Mouse (Mus musculus): ENCODE results near the gene Pcp4l1.
"Not testable (repeated sequence)": the region's sequence is repeated elsewhere in the genome, so short reads cannot be mapped to it uniquely, and the experiment has no call there.

Pcp4l1 gene

DNA sequence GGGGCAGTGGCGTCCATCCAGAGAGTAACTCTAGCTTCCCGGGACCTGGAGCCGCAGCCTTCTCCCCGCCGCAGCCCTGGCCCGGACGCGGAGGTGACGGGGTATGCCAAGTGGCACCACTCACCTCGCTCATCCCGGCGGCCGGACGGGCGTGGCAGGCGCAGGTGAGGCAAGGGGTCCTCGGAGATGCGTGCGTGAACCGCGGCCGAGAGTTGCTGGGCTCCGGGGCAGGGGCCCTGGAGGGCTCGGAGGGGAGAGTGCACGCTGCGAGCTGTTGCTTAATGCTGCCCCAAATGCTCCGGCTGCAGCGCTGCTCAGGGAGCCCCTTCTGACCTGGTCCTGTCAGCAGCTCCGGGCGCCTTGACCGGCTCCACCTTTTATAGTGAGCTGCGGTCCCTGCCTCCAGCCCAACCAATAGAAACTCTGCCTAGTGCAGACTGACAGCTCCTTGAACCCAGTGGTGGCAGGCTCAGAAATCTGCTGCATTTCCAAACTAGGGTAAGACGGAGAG lies at the start of gene Pcp4l1:
Pcp4l1 (minus strand) TSS at position 382 of the 511 bp plus-strand sequence.
- DNase-seq (ENCODE audit: low read depth): no peak

DNA sequence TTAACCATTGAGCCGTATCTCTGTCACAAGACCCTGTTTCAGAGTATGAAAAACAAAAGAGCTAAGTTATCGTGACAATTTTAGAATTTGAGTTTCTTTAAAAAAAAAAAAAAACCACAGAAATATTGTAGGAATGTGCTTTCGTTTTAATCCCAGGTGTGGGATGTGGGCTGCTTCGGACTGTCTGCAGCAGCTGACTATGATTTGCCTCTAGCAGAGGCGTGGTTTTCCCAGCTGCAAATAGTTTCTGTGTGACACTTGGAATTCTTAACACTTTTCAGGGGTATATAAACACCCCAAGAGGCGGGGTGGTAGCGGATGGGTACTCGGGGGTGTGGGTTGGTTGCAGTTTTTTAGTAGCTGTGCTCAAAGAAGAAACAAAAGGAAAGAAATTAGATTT lies 49.3 kb upstream of the Pcp4l1 start:
- DNase-seq (ENCODE audit: low read depth): no peak

GRCm38 (mm10) chr1:171241952-171242351 lies 45.9 kb upstream of the Pcp4l1 start:
- not testable (repeated sequence) for DNase-seq (ENCODE audit: low read depth)

- no peak for DNase-seq (ENCODE audit: low read depth)
Observed at GRCm38 (mm10) chr1:171240911-171241310, 44.8 kb upstream of the Pcp4l1 start.

- no peak for DNase-seq (ENCODE audit: low read depth)
Observed at GRCm38 (mm10) chr1:171239992-171240744, 44.1 kb upstream of the Pcp4l1 start.

DNA sequence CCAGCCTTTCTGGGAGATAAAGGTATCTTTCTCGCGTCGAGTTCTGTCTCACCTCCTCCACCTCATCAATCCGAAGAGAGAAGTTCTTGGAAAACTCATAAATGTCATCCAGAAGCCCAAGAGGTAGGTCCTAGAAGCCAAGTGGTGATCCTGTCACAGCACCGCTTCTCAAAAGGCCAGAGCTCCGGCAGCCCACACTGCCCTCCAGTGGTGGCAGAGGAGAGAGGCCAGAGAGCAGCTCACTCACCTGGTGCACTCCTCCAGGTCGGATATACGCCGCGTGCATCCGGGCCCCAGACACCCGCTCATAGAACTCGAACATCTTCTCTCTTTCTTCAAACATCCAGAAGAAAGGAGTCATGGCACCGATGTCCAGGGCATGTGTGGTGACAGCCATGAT lies 42.4 kb upstream of the Pcp4l1 start:
- peak; percentile 64 for DNase-seq (ENCODE audit: low read depth)

DNA sequence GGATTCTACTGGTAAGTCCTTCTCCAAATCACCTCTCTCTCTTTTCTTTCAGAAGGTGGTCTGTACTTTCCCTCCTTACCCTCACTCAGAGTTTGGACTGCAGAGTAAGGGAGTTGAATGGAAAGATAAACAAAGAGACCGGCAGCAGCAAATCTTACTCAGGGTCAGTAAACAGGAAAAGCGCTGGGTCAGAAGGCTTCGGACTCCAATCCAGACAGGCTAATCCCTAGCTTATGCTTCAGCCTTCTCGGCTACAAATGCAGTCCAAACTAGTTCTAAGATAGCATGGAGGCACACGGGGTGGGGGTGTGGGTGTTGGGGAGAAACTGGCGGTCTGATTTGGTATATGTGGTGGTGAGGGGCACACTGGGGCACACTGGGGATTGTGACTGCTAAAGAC lies 41.4 kb upstream of the Pcp4l1 start:
- no peak for DNase-seq (ENCODE audit: low read depth)

GRCm38 (mm10) chr1:171235791-171236190 lies 39.7 kb upstream of the Pcp4l1 start:
- DNase-seq (ENCODE audit: low read depth): no peak

DNA sequence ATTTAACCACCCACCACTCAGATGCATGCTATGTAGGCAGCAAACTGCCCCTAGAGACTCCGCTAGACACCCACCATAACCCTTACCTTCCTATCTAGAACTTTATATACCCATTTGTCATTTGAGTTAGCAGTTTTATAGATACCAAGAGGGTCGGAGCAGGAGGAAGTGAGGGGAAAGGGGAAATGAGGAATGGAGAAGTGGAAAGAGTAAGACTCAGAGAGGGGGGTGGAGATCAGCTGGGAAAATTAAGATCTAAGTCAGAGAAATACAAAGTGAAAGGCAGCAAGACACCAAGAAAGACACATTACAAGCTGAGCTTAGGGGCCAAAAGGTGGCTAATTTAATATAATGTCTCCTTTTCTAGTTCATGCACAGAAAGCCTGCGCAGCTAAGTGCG lies 38.5 kb upstream of the Pcp4l1 start:
- DNase-seq (ENCODE audit: low read depth): no peak

- no peak for DNase-seq (ENCODE audit: low read depth)
Observed at GRCm38 (mm10) chr1:171234126-171234525, 38.1 kb upstream of the Pcp4l1 start, which contains the start of gene Fcer1g. Fcer1g (minus strand) TSS chr1:171234365.

DNA sequence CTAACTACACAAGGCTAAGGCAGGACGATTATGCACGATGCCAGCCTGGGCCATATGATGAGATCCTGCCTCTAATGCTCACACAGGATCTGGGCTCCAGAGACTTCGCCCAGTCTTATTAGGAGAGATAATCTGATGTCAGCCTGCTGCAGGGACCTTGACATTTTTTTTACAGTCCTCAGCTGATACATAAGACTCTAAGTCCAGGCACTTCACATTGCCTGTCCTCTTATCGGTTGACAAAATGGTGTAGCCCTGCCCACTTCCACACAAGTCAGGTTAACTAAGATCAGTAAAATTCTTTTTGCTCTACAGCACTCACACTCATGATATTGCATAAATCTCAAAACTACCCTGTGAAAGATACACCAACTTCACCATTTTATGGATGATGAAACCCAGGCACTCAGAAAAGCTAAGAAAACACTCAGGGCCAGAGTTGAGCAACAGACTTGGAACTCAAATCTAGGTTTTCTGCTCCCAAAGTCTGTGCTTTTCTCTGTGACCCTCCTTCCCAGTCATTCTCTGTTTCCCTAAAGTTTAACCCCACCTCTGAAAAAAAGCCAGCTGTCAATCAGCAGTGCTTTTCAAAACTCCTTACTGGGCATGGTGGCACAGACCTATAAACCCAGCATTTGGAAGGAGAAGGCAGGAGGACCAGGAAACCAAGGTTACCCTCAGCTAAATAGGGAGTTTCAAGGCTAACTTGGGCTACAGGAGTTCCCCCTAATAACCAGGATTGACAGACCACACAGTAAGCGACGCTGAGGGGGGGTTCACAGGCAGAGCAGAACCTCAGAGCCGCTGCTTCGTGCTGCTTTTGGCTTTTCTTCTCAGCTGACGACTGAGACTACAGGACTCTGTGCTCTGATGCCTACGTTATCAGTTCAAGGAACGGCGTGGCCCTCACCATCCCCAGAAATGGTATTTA lies 37.0 kb upstream of the Pcp4l1 start:
- DNase-seq (ENCODE audit: low read depth): peak; percentile 54

- no peak for DNase-seq (ENCODE audit: low read depth)
Observed at GRCm38 (mm10) chr1:171232348-171232747, 36.3 kb upstream of the Pcp4l1 start.

DNA sequence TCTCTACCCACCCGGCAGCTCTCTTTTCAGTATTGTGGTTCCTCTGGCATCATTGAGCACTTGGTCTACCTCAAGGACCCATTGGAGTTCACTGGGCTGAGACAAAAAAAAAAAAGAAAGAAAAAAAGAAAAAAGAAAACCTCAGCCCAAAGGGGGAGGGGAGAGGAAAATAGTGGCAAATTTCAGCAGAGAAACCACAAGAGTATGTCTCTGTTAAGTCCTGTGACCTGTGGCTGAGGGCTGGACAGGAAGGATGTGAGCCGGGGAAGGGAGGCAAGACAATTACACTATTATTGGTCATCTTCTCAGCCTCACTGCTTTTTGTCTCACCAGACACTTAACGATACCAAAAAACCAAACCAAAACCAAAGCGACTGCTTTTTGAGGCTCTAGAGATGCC lies 35.8 kb upstream of the Pcp4l1 start:
- DNase-seq (ENCODE audit: low read depth): no peak

DNA sequence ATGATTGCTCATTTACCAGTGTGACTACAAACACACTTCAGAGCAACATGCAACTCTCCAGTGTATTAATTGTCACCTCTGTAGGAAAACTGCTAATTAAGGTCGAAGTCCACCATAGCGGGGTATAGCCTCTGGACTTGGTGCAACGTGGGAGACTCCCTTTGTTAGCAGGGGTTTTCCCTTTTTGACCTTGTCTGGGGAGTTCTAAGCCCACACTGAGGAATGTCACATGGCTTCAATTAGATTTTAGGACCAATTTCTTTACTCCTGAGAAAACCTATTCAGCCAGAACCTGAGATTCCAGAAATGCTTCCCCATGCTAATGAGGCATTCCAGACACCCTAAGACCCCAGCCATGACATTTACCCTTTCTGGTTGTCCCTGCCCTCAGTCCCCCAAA lies 34.1 kb upstream of the Pcp4l1 start:
- DNase-seq (ENCODE audit: low read depth): no peak

- DNase-seq (ENCODE audit: low read depth): no peak
Observed at GRCm38 (mm10) chr1:171229750-171230149, 33.7 kb upstream of the Pcp4l1 start.

DNA sequence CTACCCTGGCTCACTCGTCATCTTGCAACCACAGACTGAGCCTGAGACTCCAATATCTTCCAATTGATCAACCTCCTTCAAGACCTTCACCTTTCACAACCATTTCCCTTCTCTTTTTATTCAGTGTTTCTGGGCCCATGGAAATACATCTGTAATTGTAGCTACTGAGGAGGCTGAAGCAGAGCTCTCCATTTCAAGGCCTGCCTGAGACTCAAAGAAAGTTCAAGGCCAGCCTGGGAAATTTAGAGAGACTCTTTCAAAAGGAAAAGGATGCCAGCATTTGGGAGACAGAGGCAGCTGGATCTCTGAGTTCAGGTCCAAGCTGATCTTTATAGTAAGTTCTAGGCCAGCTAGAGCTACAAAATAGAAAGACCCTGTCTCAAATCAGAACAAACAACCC lies 31.8 kb upstream of the Pcp4l1 start:
- DNase-seq (ENCODE audit: low read depth): no peak

DNA sequence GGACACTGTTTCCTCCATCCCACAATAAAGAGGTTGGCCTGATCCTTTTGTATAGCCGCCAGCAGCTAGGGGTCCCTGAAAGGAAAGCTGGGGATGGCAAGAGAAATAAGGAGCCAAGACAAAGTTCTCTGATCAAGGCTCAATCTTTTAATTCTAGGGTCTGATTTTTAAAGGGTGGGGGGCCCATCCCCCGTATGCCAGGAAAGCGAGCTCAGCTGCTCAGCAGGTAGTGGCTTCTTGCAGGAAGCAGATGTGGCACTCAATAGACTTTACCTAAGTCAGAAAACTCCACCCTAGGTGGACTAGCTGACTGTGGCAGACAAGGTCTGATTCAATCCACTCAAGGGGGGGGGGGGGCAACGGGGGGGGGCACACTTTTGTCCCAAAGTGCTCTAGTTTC lies 30.7 kb upstream of the Pcp4l1 start:
- no peak for DNase-seq (ENCODE audit: low read depth)

GRCm38 (mm10) chr1:171224857-171225256 lies 28.8 kb upstream of the Pcp4l1 start, which contains the start of gene Apoa2:
Apoa2 (plus strand) TSS chr1:171225054.
- DNase-seq (ENCODE audit: low read depth): no peak

DNA sequence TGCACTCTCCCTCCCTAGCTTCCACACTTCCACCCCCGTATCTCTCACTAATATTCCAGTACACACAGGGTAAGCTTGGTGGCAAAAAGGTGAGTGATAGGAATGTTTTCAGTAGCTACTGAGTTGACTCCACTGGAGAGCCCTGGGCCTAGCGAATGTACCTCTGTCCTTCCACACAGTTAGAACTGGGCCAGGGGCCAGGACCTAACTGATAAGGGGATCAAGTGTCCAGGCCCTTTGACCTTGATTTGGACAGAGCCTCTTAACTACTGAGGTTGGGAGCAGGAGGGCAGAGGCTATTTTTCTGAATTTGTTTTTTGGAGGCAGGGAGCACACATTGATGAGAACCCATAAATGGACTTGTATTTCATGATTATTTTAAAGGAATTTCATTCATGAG lies 27.7 kb upstream of the Pcp4l1 start:
- DNase-seq (ENCODE audit: low read depth): no peak

DNA sequence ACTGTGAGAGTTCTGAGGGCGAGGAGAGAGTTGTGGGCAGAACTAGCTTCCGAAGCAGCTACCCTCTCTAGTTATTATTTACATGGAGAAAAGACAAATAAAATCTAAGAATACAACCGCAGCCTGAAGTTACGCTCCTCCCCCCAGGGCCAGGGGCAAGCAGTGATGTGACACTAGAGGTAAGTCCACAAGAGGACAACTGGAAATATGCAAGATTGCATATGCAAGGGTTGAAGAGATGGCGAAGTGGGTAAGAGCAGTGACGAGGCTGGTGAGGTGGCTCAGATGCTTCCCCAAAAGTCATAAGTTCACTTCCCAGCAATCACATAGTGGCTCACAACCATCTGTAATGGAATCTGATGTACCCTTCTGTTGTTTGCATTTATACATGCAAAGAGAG lies 27.1 kb upstream of the Pcp4l1 start:
- no peak for DNase-seq (ENCODE audit: low read depth)

DNA sequence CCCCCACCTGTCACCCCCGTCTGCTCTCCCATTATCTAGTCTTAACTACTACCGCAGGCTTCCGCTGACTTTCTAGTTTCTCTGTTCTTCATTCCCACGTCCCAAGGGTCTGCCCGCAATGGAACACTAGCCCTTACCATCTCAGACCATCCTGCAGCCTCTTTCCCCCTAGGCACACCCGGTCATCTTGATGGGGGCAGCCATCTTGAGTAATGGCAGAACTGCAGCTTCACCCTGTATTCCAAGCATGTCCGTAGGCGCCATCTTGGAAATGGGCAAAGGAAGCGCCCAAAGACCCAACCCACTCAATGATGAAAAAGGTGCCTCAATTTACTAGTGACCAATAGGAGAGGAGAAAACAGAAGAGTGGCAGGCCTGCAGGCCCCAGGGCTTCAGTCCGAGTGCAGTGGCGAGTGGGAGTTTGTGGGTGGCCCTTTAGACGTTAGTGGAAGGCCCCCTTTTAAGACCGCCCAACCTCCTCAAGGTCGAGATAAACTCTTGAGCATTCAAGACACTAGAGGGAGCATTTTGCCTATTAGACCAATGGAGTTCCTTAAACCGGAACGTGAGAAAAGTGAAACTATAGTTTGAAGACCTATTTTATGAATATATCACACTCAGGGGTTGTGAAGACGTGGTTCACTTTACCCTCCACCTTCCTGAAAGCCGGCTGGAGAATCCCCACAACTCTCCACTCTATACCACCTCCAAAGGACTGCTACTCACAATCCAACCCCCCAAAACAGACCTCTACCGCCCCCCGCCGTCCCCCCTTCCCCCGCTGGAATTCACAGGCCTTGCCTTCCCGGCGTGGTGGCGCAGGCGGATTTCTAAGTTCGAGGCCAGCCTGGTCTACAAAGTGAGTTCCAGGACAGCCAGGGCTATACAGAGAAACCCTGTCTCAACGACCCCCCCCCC lies 26.4 kb upstream of the Pcp4l1 start, which contains the start of gene Tomm40l:
Tomm40l (minus strand) TSS at position 277 of the 918 bp plus-strand sequence.
- DNase-seq (ENCODE audit: low read depth): peak; percentile 96
